Mouse (Mus musculus) liver, postnatal 0 days (tissue): ENCODE measurements around the gene Gtsf1. TPM values are rescaled to one million over a fixed set of nuclear protein-coding genes. Genes with fewer than 3 reads are reported as not detected.

ENCODE experiments used
- ATAC-seq: fragments of 200-750 bp; cut with Nextera tagmentation; 2 replicates; pipeline ENCODE4 v1.8.0; 2017; ENCODE audit warnings: mild to moderate bottlenecking, moderate library complexity
- DNase-seq: peaks from one replicate; pipeline ENCODE4 v3.0.0-alpha.2; 2016
- H3K27ac ChIP-seq: fragments of 300-500 bp; sonication (generic); 2 replicates; pipeline ENCODE4 v1.5.1; 2014; ENCODE audit warnings: antibody characterized with exemption, moderate library complexity, mild to moderate bottlenecking, low read depth
- H3K27me3 ChIP-seq: fragments of 300-500 bp; sonication (generic); 2 replicates; pipeline ENCODE4 v1.6.1; 2014; ENCODE audit warnings: low read length, control low read depth, mixed read lengths; ENCODE audit not compliant: insufficient read depth
- H3K36me3 ChIP-seq: fragments of 300-500 bp; sonication (generic); replicated peaks from 2 replicates; pipeline ENCODE4 v1.6.1; 2014; ENCODE audit warnings: mild to moderate bottlenecking, control low read depth, low read length, moderate library complexity, mixed read lengths; ENCODE audit not compliant: insufficient read depth
- H3K4me1 ChIP-seq: fragments of 300-500 bp; sonication (generic); 2 replicates; pipeline ENCODE4 v1.6.1; 2014; ENCODE audit warnings: antibody characterized with exemption, mild to moderate bottlenecking, control low read depth; ENCODE audit not compliant: insufficient read depth
- H3K4me2 ChIP-seq: fragments of 300-500 bp; sonication (generic); 2 replicates; pipeline ENCODE4 v1.6.1; 2014; ENCODE audit warnings: low read depth, mild to moderate bottlenecking, low read length, moderate library complexity, mixed read lengths
- H3K4me3 ChIP-seq: fragments of 300-500 bp; sonication (generic); 2 replicates; pipeline ENCODE4 v1.5.1; 2014; ENCODE audit warnings: low read depth, low read length
- H3K9ac ChIP-seq: fragments of 300-500 bp; sonication (generic); replicated peaks from 2 replicates; pipeline ENCODE4 v1.6.1; 2014; ENCODE audit warnings: mild to moderate bottlenecking, moderate library complexity
- H3K9me3 ChIP-seq: fragments of 300-500 bp; sonication (generic); 2 replicates; pipeline ENCODE4 v1.6.1; 2016; ENCODE audit warnings: mild to moderate bottlenecking, control low read depth, low read length, mixed read lengths
- CTCF ChIP-seq: sonication (generic); IDR thresholded peaks from 2 replicates; pipeline ENCODE4 v1.5.1; 2016; ENCODE audit warnings: antibody characterized with exemption, low read depth
- EP300 ChIP-seq: IDR thresholded peaks from 2 replicates; pipeline ENCODE4 v1.6.1; 2016; ENCODE audit warnings: antibody characterized with exemption, low read depth, mild to moderate bottlenecking
- WGBS: fragments of 180-500 bp; shearing (Covaris S2); extraction: QIAGEN DNeasy Blood & Tissue Kit; methylation state at CpG from one replicate; pipeline ENCODE4 v1.1.7; 2014; ENCODE audit not compliant: insufficient replicate concordance; 5-methylcytosine and 5-hydroxymethylcytosine counted together
- polyA plus RNA-seq: library from polyadenylated mRNA; unstranded; fragments of >200 nt; fragmentation: Nextera tagmentation; extraction: Ambion mirVana; gene quantifications from 2 replicates; pipeline ENCODE4 v1.2.1, GENCODE M21; 2015

Gtsf1 gene
- not detected in 2 replicates for polyA plus RNA-seq

- H3K4me2 ChIP-seq, result no peak within 1 kb of the TSS
- H3K36me3 ChIP-seq, result no peaks in the 10 kb centered on the region
- H3K4me1 ChIP-seq, result no peaks in the 10 kb centered on the region
- H3K27me3 ChIP-seq, result no peaks in the 10 kb centered on the region
- no peak for TF ChIP-seq CTCF
- no peak for TF ChIP-seq EP300
- WGBS, result 74% methylated on average over 16 of the region's 16 CpGs
- DNase-seq (peak; percentile 16), ATAC-seq (no peak)
- no peak within 1 kb of the TSS for H3K4me3 ChIP-seq
- H3K9me3 ChIP-seq, result no peaks in the 10 kb centered on the region
- no peak within 1 kb of the TSS for H3K27ac ChIP-seq
- H3K9ac ChIP-seq, result no peak within 1 kb of the TSS
These were observed at the start of gene Gtsf1 for GRCm38 (mm10) chr15:103430241-103430640. Gene Gtsf1 (minus strand): TSS chr15:103430470.

DNA sequence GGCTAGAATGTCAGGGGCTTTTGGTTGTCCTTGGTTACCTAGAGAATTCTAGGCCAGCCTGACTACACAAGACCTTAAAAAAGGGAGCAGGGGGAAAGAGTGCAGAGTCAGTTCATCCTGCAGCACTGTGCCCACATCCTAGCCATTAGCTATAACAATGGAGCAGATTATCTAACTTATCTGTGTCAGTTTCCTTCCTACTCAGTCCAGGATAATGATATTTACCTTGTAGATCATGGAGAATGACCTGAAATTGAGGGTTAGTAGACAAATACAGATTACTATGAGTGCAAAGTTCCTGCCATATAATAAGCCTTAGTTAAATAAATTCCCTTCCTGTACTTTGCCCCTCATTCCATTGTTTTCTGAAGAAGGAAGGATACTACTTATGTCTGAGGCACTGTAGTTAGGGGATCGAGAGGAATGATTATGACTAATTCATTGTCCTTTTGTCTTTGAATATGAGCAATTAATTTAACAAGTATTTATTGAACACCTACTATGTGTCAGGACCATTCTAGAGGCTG, 48.9 kb upstream of the Gtsf1 start:
- H3K4me1 ChIP-seq, result no peaks in the 10 kb centered on the region
- H3K27me3 ChIP-seq, result no peaks in the 10 kb centered on the region
- no peaks in the 10 kb centered on the region for H3K9me3 ChIP-seq
- H3K27ac ChIP-seq, result no peak overlapping the region
- no peak overlapping the region for H3K9ac ChIP-seq
- TF ChIP-seq EP300 (no peak), CTCF (no peak)
- 72% methylated on average over 1 of the region's 1 CpGs for WGBS
- H3K4me2 ChIP-seq, result no peak overlapping the region
- ATAC-seq (no peak), DNase-seq (no peak)
- H3K4me3 ChIP-seq, result no peak overlapping the region
- H3K36me3 ChIP-seq, result peaks cover 9% of the 10 kb centered on the region

DNA sequence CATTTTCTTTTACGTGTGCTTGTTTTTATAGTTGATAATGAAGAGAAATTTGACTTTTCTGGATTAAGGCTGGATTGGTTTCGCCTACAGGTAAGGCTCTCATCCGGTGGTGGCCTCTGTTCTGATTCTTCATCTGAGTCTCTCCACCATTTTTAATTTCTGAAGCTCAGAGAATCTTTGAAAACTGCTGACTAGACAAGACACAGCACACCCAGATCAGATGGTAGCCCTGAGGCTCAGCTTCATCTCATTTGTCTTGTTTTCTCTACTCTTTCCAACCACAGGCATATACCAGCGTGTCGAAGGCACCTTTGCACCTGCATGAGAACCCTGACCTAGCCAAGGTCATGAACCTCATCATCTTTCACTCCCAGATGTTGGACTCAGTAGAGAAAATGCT, 43.5 kb upstream of the Gtsf1 start:
- Histone ChIP-seq H3K27ac (no peak overlapping the region), H3K4me3 (no peak overlapping the region), H3K4me2 (no peak overlapping the region), H3K4me1 (no peaks in the 10 kb centered on the region), H3K36me3 (peaks cover 5% of the 10 kb centered on the region), H3K9me3 (no peaks in the 10 kb centered on the region), H3K27me3 (no peaks in the 10 kb centered on the region), H3K9ac (no peak overlapping the region)
- DNase-seq, result no peak
- no peak for ATAC-seq
- no peak for TF ChIP-seq CTCF
- no peak for TF ChIP-seq EP300
- 84% methylated on average over 5 of the region's 5 CpGs for WGBS

GRCm38 (mm10) chr15:103473182-103473581, 42.9 kb upstream of the Gtsf1 start:
- TF ChIP-seq CTCF, result no peak
- no peak for TF ChIP-seq EP300
- Histone ChIP-seq H3K9ac (no peak overlapping the region), H3K36me3 (peaks cover 5% of the 10 kb centered on the region), H3K4me2 (no peak overlapping the region), H3K27me3 (no peaks in the 10 kb centered on the region), H3K4me3 (no peak overlapping the region), H3K27ac (no peak overlapping the region), H3K4me1 (no peaks in the 10 kb centered on the region), H3K9me3 (no peaks in the 10 kb centered on the region)
- WGBS, result 83% methylated on average over 7 of the region's 7 CpGs
- DNase-seq, result no peak
- ATAC-seq, result no peak

DNA sequence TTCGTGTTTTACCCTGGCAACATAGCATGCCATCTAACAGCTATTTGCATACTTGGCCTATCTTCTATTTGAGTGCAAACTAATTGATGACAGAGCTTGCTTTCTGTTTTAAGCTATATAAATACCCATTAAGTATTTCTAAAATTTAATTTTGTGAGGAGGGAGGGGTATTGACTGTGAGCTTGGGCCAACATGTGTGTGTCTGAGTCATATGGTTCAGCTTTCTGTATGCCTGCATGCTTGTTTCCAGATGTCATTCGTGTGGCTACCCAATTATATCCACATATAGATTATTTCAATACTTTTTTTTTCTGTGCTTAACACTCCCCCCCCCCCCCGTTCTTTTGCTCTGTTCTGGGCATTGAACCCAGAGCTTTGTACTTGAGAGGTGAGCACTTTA, 42.0 kb upstream of the Gtsf1 start:
- H3K4me3 ChIP-seq, result no peak overlapping the region
- DNase-seq (no peak), ATAC-seq (no peak)
- H3K36me3 ChIP-seq, result peaks cover 5% of the 10 kb centered on the region; the same call in 1 of the 2 replicates
- no peaks in the 10 kb centered on the region for H3K4me1 ChIP-seq
- WGBS, result 69% methylated on average over 3 of the region's 3 CpGs
- TF ChIP-seq CTCF, result no peak
- no peak for TF ChIP-seq EP300
- H3K9ac ChIP-seq, result no peak overlapping the region
- H3K27me3 ChIP-seq, result no peaks in the 10 kb centered on the region
- H3K27ac ChIP-seq, result no peak overlapping the region
- H3K9me3 ChIP-seq, result no peaks in the 10 kb centered on the region
- H3K4me2 ChIP-seq, result no peak overlapping the region

DNA sequence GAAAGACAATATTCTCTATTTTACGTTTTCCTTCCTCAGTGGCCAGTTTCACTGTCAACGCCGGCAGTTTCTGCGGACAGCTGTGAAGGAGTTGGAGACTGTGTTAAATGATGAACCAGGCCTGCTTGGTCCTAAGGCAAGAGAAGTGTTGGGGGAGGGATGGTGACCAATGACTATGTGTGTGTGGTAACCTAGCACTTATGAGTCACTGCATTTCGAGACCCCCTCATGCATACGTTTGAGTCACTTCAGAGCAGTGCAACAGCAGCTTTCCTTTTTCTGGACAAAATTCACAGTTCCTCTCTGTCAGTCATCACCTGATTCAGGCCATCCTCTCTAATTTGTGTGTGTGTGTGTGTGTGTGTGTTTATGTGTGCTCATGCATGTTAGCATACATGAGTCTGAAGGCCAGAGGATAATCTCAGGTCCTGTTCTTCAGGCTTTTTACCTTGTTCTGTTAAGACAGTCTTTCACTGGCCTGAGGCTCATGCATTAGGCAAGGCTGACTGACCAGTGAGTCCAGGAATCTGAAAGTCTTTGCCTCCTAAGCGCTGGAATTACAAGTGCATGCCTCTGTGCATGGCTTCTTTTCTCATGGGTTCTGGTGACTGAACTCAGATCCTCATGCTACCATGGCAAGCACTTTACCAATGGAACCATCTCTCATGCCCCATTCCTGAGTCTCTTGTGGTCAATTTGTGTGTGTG, 41.4 kb upstream of the Gtsf1 start:
- no peak overlapping the region for H3K27ac ChIP-seq
- H3K36me3 ChIP-seq, result peaks cover 8% of the 10 kb centered on the region; the same call in 1 of the 2 replicates

More for the DNA sequence above, 41.4 kb upstream of the Gtsf1 start:
- Histone ChIP-seq H3K4me3 (no peak overlapping the region), H3K4me2 (no peak overlapping the region), H3K9ac (no peak overlapping the region), H3K27me3 (no peaks in the 10 kb centered on the region), H3K4me1 (no peaks in the 10 kb centered on the region), H3K9me3 (no peaks in the 10 kb centered on the region)
- DNase-seq (no peak), ATAC-seq (no peak)
- no peak for TF ChIP-seq EP300
- no peak for TF ChIP-seq CTCF
- 77% methylated on average over 7 of the region's 7 CpGs for WGBS
